Mouse (Mus musculus) left cerebral cortex, adult 11 months (tissue): ENCODE results near the gene Tmem171.

Experiments used
- DNase-seq: peaks from one replicate; pipeline ENCODE4 v3.0.0; 2022; ENCODE audit warnings: low spot score

The Tmem171 gene

GRCm38 (mm10) chr13:98693316-98693715 lies 1.3 kb downstream of the Tmem171 start:
- no peak for DNase-seq

GRCm38 (mm10) chr13:98691956-98692515 lies 2.6 kb downstream of the Tmem171 start:
- no peak for DNase-seq

- DNase-seq, result no peak
Measured at GRCm38 (mm10) chr13:98690886-98691285, 3.7 kb downstream of the Tmem171 start.

GRCm38 (mm10) chr13:98689605-98690290 lies 4.9 kb downstream of the Tmem171 start:
- no peak for DNase-seq

GRCm38 (mm10) chr13:98687931-98688330 lies 6.7 kb downstream of the Tmem171 start:
- no peak for DNase-seq

- DNase-seq, result no peak
Measured at GRCm38 (mm10) chr13:98684144-98684900, 10.3 kb downstream of the Tmem171 start.

GRCm38 (mm10) chr13:98683412-98683811 lies 11.2 kb downstream of the Tmem171 start:
- no peak for DNase-seq

- DNase-seq, result no peak
Measured at GRCm38 (mm10) chr13:98680470-98681060, 14.1 kb downstream of the Tmem171 start.

GRCm38 (mm10) chr13:98679631-98680041 lies 15.0 kb downstream of the Tmem171 start:
- DNase-seq, result no peak

GRCm38 (mm10) chr13:98679230-98679629 lies 15.4 kb downstream of the Tmem171 start:
- no peak for DNase-seq

GRCm38 (mm10) chr13:98673922-98674321 lies 20.7 kb downstream of the Tmem171 start:
- DNase-seq, result no peak

GRCm38 (mm10) chr13:98669296-98669695 lies 25.3 kb downstream of the Tmem171 start:
- DNase-seq, result no peak

- DNase-seq, result no peak
Measured at GRCm38 (mm10) chr13:98667316-98667715, 27.3 kb downstream of the Tmem171 start.

- DNase-seq, result no peak
Measured at GRCm38 (mm10) chr13:98665240-98665639, 29.4 kb downstream of the Tmem171 start.

- no peak for DNase-seq
Measured at GRCm38 (mm10) chr13:98662173-98662675, 32.4 kb downstream of the Tmem171 start.

- DNase-seq, result no peak
Measured at GRCm38 (mm10) chr13:98656034-98656471, 38.6 kb downstream of the Tmem171 start.

GRCm38 (mm10) chr13:98655346-98655745 lies 39.3 kb downstream of the Tmem171 start:
- DNase-seq, result no peak

- no peak for DNase-seq
Measured at GRCm38 (mm10) chr13:98654129-98654939, 40.3 kb downstream of the Tmem171 start.

- DNase-seq, result no peak
Measured at GRCm38 (mm10) chr13:98652194-98652593, 42.4 kb downstream of the Tmem171 start.

GRCm38 (mm10) chr13:98651228-98651977 lies 43.2 kb downstream of the Tmem171 start:
- DNase-seq, result no peak
